Mouse (Mus musculus): ENCODE data around the gene Enpp6.

The Enpp6 gene

GRCm38 (mm10) chr8:47061105-47061720, 74.5 kb downstream of the Enpp6 start:
- no peak for DNase-seq (ENCODE audit: low spot score in 2 of 2)

- no peak for DNase-seq (ENCODE audit: low spot score in 2 of 2)
Observed at GRCm38 (mm10) chr8:47067121-47067520, 80.4 kb downstream of the Enpp6 start.

DNA sequence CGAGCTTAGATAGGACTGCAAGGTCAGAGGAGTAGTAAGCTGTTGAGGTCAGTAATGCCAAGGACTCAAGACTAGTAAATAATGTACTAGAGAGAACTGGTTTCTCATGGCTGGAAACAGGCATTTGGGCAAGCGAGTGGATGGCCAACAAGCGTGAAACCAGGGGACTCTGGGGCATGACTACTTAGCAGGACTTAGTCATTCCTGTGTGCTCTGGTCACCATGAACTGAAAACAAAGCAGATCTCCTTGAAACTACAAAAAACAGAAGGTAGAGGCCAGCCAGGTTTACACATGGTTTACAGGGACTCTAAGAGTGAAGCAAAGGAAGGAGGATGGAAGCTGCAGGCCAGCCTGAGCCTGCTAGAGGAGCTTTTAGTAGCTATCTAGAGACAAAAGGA, 82.9 kb downstream of the Enpp6 start:
- DNase-seq (ENCODE audit: low spot score in 2 of 2) = no peak

- DNase-seq (ENCODE audit: low spot score in 2 of 2) = no peak
Observed at GRCm38 (mm10) chr8:47072001-47072400, 85.3 kb downstream of the Enpp6 start.

DNA sequence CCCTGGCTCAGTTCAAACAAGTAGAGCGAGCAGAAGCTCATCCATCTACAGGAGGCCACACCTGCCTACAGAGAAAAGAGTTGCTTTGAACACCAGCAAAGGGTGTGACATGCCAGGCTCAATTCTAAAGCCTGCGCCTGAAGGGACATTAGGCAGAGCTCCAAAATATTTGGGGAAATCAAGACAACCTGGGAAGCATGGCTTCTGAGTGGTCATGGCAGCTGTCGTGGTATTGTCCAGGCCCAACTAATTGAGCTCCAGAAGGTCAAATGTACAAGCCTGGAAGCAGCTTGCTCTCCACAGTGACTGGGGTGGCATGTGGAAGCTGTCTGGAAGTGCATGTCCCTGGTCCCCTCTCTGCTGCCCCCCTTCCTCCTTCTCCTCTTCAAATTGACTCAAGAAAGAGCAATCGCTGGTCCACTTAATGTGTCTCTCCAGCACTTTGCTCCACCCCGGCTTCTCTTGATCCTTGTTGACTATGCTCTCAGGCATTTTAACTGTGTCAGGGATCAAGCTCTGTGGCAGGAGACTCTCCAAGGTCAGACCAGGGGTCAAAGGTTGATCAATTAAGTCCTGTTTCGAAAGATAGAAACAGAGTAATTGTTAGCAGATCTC, 89.4 kb downstream of the Enpp6 start:
- no peak for DNase-seq (ENCODE audit: low spot score in 2 of 2)

DNA sequence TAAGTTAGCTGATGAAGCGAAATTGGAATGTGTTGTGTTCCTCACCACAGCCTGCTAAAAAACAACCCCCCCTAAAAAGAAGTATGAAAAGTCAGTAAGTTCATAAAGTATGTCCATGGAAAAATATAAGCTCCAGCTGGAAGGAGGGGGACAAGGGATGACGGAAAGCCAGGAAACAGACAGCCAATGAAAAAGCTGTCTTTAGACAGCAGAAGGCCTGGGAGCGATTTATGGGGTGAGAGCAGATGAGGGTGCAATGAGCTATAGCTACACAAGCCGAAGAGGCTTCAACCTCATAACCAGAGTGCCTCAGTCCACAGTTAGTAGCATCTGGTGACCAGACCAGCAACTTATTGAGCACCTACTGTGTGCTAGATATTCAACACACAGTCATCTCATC, 93.3 kb downstream of the Enpp6 start:
- no peak for DNase-seq (ENCODE audit: low spot score in 2 of 2)

DNA sequence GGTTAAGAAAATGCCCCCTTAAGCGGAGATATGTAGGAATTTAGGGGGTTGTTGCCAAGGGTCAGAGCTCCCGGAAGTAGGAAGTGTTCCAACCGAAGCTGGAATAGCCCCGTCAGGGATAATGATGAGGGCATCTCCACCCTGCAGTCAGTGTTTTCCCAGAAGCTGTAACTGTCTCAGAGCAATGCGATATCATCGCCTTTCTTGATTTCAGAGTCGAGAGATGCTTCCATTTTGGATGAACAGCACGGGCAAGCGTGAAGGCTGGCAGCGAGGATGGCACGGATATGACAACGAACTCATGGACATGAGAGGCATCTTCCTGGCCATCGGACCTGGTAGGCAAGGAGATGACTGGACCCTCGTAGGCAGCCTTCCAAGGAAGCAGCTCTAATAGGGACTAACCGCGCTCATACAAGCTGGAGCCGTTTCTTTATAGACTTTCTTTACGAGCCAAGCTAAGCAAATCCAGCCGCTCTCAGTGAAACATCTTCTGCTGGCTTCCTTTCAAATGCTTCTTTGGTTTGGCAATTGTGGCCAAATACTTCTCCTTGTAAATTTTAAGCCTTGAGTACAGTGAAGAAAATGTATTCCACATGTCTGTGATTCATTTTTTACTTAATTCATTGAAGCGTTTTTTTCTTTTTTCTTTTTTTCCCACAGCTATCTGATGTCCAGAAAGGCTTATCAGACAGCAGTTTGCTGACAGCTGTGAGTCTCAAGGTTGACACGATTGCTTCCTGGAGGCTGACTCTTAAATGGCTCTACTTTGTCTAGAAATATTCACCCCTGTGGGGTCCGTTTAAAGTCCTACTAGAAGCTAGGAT, 95.7 kb downstream of the Enpp6 start:
- no peak for DNase-seq (ENCODE audit: low spot score in 2 of 2)

DNA sequence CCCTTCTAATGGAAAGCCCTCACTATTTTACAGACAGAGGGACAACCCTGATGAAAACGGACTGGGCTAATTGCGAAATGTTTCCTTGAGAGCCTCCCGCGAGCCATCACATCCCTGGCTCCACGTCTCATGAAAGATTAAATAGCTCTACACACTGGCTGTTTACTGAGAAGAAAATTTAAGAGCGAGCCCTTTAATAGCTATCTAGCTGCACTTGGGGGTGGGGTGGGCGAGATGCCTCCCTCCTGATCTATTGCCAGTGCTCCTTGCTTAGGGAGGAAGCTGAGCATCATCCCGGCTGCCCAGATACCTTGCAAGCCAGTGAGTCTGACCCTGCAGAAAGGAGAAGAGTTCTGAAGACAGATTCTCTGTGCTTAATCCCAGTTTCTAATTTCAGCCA, 103.3 kb downstream of the Enpp6 start:
- no peak for DNase-seq (ENCODE audit: low spot score in 2 of 2)

- DNase-seq (ENCODE audit: low spot score in 2 of 2) = no peak
Observed at GRCm38 (mm10) chr8:47105617-47106016, 118.9 kb downstream of the Enpp6 start.

DNA sequence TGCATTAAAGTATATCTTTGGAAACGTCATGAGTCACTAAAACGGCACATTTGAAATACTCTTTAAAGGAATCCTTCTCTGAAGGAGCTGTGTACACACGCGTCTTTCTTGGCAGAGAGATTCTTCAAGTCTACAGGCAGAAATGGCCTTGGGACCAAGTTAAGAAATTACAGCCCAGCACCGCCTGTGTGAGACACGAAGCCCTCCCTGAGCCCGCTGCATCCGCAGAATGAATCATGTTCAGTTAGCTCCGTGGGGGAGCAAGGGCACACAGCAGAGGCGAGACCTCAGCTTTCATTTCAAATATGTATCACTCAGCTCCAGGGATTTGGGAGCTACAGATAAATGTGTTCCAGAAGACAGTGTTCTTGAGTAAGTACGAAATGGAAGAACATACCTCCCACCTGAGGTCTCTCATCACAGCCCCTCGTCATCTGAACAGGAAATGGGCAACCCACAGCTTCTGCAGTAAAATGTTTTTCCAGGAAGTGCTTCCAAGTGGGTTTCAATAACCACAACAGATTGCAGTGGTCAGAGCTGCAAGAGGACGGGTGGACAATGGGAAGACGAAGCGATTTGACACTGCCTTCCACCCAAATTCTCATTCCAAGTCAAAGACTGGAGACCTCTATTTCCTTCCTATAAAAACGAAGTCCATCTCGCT, 127.6 kb downstream of the Enpp6 start:
- no peak for DNase-seq (ENCODE audit: low spot score in 2 of 2)

- no peak for DNase-seq (ENCODE audit: low spot score in 2 of 2)
Observed at GRCm38 (mm10) chr8:47117336-47117735, 130.6 kb downstream of the Enpp6 start.

DNA sequence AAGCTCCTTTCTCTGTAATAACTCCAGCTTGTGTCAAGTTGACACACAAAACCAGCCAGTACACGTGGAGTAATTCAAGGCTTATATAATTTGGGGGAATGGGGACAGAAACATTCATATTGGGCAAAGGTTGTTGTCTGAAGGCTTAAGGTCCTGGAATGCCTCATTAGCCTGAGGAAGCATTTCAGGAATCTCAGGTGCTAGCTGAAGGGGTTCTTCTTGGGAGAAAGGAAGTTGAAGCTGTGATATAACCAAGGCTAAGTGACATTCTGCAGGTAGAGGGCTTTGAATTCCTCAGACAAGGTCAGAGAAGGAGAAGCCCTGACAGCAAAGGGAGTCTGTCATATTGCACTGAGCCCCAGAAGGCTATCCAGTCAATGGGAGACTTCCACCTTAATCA, 133.2 kb downstream of the Enpp6 start:
- no peak for DNase-seq (ENCODE audit: low spot score in 2 of 2)

- DNase-seq (ENCODE audit: low spot score in 2 of 2) = no peak
Observed at GRCm38 (mm10) chr8:47128859-47129258, 142.2 kb downstream of the Enpp6 start.

- no peak for DNase-seq (ENCODE audit: low spot score in 2 of 2)
Observed at GRCm38 (mm10) chr8:47133381-47133780, 146.7 kb downstream of the Enpp6 start.

- DNase-seq (ENCODE audit: low spot score in 2 of 2) = no peak
Observed at GRCm38 (mm10) chr8:47134736-47135135, 148.0 kb downstream of the Enpp6 start.

GRCm38 (mm10) chr8:47135586-47135985, 148.9 kb downstream of the Enpp6 start:
- DNase-seq (ENCODE audit: low spot score in 2 of 2) = no peak

- no peak for DNase-seq (ENCODE audit: low spot score in 2 of 2)
Observed at GRCm38 (mm10) chr8:47136047-47136446, 149.4 kb downstream of the Enpp6 start.

GRCm38 (mm10) chr8:47145258-47145657, 158.6 kb downstream of the Enpp6 start:
- DNase-seq (ENCODE audit: low spot score in 2 of 2) = no peak
